Mouse (Mus musculus) erythroblast, adult 5-6 weeks (primary cell): ENCODE measurements around the gene Asic1. TPM values are rescaled to one million over a fixed set of nuclear protein-coding genes. Genes with fewer than 3 reads are reported as not detected.
A peak's percentile ranks its signal among the peaks of the same experiment; 100 is the strongest.

Experiments used
- ATAC-seq: replicated peaks from 2 replicates; pipeline ENCODE4 v1.8.0; 2016; ENCODE audit warnings: moderate number of reproducible peaks, mild to moderate bottlenecking, moderate TSS enrichment, inconsistent platforms; ENCODE audit not compliant: poor library complexity, low FRiP score, severe bottlenecking
- total RNA-seq, 2 experiments: library from RNA; stranded (forward) in 1 of 2; stranded (reverse) in 1 of 2; fragments of 150-400 nt in 1 of 2; fragments of 200-764, 138-1000 nt in 1 of 2; gene quantifications; 2 replicates each; pipeline versions ENCODE4 v1.2.3 to v1.2.4; 2015 to 2017; ENCODE audit warnings: low replicate concordance in 2 of 2

The Asic1 gene
- not detected in 2 replicates for total RNA-seq (2015; ENCODE audit: low replicate concordance)
- not detected in 2 replicates for total RNA-seq (2017; ENCODE audit: low replicate concordance)

DNA sequence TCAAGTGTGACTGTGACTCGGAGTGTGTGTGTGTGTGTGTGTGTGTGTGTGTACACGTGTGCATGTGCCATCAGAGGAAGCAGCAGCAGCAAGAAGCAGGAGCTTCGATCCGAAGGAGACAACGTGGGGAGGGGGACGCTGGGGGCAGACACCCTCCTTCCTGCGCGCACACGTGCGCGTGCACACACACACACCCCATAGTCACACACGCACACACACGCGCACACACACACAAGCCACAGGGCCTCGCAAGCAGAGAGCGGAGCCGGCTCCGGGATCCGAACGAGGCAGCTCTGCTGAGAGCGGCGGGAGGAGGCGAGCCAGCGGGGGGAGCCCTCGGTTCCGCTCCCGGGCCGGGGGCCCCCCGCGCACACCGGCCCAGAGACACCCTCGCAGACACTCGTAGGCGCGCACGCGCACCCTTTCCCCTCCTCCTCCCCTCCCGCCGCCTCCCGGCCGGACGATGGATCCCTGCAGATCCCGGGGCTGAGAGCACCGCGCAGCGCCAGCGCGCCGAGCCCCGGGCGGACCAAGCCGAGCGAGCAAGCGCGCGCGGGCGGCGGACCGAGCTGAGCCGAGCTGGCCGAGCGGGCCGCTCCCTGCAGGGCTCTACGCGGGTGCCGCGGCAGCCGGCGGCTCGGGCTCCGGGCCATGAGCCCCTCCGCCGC is at the start of gene Asic1:
Gene Asic1 (plus strand): TSS at position 215 of the 668 bp plus-strand sequence.
- ATAC-seq, result no peak

DNA sequence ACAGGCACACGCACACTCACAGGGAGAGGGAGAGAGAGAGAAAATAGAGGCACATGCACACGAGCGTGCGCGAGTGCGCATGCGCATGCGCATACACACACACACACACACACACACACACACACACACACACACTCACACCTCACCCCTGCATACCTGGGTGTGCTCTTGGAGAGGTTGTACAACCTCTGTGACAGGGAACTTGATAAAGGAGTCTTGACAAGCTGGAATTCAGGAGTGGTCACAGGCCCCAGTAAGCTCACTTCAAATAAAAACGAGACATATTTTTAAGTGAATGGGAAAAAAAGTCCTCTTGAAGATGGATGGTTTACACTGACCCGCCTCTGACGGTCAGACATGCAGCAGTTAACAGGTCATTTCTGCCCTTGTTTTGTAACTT is 48.1 kb upstream of the Asic1 start:
- no peak for ATAC-seq

DNA sequence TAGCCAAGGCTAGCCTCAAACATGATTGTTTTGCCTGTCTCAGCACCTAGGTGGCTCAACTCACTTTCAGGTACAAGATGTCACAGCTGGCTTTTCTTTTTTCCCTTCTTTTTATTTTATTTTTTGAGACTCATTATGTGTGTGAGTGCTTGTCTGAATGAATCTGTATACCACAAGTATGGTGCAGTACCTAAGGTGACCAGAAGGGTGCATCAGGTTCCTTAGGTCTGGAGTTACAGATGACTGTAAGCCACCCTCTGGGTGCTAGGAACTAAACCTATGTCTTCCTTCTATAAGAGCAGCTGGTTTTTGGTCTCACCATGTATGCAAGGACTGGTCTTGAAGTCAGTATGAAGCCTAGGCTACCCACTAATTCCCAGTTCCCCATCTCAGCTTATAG is 38.5 kb upstream of the Asic1 start:
- peak; percentile 77 for ATAC-seq

DNA sequence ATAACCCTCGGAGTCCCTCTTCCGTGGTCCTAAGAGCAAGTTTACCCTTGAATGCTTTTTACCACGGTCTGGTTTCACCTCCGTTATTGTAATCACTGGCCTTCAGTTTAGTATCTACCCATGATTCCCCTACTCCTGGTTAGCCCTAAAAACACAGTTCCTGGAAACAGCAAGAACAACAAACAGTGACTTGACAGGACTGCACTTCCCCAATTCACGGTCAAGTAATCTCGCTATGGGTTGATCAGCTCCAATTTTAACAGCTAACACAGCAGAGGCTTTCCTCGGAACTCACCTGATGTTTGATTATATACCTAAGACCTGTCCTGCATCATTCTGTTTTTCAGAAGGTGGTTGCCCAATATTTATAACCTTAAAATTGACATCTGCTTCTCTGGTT is 35.5 kb upstream of the Asic1 start:
- no peak for ATAC-seq

DNA sequence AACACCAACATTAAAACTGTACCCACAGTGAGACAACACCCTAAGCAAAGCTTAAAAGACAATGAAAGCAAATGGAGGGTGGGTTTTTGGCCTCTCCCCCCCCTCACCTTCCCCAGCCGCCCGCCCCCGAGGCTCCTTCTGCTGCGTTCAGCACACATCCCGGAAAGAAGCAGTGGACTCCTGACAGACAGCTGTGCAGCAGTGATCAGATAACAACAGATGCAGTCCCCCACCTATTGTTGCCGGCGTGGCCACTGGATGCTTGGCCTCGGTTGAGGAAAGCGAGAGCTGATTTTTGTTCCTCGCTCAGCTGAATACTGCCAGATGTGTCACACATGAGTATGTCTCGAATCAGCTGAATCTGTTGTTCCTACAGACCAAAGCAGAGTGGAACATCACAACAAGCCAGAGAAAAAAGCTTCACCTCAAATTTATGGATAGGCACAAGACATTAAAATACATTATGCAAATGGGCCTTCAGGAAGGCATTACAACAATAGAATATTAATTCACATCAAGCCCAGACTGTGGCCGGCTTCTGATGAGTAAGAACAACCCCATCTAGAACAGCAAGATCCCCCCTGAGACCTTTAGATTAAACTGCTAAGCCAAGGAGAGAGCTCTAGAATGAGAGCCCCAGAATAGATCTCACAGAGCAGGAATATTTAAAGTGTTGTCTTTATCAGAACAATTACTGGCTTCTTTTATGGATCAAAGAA is 32.6 kb upstream of the Asic1 start:
- ATAC-seq, result no peak

DNA sequence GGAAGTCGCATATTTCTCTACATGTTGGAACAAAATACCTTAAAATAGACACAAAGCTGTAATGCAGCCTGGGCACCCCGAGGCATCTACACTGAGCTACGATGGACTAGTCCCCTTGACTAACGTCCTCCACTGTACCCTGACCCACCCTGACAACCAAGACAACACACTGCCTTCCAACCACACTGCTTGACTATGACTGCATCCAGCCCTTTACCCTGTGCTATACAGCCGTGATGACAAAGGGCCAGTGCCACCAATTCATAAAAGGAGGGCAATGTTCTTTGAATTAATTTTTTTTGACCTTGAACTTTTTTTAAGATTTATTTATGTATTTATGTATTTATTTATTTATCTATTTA is 32.1 kb upstream of the Asic1 start:
- no peak for ATAC-seq

DNA sequence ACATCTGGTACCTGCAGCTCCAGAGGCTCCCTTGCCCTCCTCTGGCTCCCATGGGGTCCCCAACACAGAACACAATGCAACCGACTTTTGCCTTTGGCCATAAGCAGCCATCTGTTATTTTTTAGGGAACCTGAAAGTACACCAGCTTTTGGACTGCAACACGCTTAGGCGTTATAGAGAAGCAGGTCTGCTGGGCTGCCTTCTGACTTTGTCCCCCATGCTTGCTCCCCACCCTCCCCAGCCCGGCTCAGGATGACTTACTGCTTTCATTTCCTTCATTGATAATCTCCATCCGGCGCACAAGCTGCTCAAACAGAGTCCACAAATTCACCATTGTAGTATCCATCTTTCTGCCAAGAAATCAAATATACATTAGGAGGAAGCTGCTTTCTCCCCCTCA is 27.5 kb upstream of the Asic1 start:
- ATAC-seq, result no peak

DNA sequence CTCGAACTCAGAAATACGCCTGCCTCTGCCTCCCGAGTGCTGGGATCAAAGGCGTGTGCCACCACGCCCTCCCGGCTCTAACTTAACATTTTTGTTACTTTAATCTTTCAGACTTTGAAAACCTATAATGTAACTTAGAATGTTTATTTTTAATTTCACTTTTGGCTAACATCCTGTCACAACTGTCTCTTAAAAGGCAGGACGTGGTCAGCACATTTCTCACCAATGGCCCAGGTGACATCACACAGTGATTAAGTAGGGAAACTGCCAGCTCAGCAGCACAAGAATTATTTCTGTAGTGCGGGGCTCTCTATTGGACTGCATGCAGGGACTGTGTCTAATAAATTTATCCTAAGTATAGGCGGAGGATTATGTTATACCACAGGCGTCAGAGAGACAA is 26.3 kb upstream of the Asic1 start:
- ATAC-seq, result no peak

DNA sequence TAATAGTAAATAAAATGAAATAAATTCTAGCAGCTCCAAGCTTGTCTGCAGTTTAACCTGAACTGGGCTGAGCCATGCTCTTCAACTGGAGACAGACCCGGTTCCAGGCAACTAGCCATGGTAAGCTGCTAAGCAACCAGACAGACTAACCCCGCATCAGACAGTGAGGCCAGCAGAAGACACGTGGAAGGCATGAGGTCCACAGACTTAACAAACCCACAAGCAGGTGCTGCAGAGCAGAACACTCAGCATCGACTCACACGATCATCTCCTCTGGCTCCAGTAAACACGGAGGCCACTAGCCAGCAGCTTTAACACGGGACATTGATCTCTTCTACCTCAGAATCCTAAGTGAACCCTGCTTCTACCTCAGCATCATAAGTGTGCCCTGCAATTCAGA is 25.4 kb upstream of the Asic1 start:
- ATAC-seq, result no peak

DNA sequence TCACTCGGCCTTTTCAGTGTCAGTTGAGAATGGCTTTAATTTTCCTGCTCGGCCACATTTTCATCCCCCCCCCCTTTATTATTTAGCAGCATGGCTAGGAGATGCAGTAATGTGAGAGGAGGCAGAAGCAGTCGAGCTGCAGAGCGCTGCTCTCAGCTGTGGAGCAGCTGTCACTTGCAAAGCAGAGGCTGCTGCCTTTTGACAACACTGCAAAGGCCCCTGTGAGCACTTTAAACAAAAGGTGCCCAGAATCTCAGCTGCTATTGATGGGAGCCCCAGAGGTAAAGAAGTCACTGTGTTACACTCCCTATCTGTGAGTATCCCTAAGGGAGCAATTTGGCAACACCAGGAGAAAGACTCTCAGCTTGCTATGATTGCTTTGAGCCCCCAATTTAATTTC is 21.8 kb upstream of the Asic1 start:
- no peak for ATAC-seq

DNA sequence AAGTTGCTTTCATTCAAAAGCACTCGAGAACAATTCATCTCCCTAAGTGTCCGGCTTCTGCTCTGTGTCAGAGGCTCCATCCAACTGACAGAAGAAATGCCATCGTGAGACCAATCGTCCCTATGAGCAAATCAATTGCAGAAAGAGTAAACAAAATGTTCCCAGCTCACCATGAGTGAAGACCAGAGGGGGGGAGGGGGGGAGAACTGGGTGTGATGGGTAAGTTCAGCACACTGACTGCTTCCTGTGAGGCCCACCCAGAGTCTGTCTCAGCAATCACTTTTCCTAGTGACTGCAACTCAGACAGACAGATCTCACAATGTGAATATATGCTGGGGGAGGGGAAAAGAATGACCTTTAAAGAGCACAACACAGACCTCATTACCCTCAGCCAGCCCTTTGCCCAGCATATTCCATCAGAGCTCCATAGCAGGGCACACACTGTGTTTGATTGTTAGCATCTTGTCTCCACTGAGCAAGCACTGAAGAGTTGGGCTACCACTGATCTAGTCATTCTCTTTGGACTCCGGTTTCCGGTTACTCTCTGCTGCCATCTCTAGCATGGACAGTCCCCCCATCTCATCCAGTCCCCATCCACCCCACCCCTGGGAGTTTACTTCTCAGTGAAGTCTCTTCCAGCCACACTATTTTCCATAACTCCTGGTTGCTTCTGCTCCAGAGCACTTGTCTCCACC is 21.0 kb upstream of the Asic1 start:
- ATAC-seq, result no peak

DNA sequence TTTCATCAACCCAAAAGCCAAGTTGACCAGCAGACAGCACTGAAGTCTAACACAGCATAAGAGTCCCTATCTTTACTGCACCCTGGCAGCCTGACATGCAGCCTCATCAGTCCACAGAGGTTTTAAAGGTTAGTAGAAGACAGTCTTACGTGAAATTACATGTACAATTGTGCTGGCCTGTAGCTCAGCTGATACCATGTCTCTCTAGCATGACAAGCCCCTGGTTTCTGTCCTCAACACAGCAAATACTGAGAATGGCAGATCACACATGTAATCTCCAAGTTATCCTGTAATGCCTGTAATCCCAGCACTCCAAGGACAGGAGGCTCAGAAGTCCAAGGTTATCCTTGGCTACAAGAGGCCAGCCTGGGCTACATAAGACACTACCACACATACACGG is 19.9 kb upstream of the Asic1 start:
- ATAC-seq, result peak; percentile 32

DNA sequence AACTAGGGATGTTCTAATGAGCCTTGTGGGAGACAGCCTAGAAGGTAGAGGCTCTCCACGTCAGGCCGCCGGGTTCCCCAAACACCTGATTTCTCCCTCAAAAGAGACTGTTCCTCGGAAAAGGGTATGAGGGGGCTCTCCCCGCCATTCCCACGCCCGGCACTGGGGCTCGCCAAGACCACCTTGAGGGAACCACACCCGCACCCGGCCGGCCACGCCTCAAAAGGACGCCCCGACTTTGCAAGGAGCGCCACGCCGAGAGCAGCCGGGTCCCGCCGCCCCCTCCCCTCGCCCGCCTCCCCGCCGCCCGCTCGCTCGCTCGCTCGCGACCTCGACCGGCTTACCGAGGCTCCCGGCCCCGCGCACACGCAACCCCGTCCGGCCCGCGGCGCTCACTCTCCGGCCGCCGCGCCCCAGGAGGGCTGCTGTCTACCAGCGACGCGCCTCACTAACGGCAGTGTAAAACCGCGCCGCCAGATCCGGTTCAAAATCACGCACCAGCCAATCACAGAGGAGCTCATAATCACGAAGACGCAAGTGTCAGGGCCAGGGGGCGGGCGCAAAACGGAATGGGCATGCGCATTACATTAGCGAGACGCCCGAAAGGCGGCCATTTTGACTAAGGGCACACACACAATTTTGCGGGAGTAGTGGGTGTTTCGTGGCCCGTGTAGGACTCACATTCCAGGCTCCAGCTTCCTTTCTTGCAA is 18.9 kb upstream of the Asic1 start, which contains the start of gene Racgap1:
Gene Racgap1 (minus strand): TSS at position 494 of the 710 bp plus-strand sequence.
- ATAC-seq, result peak; percentile 95

DNA sequence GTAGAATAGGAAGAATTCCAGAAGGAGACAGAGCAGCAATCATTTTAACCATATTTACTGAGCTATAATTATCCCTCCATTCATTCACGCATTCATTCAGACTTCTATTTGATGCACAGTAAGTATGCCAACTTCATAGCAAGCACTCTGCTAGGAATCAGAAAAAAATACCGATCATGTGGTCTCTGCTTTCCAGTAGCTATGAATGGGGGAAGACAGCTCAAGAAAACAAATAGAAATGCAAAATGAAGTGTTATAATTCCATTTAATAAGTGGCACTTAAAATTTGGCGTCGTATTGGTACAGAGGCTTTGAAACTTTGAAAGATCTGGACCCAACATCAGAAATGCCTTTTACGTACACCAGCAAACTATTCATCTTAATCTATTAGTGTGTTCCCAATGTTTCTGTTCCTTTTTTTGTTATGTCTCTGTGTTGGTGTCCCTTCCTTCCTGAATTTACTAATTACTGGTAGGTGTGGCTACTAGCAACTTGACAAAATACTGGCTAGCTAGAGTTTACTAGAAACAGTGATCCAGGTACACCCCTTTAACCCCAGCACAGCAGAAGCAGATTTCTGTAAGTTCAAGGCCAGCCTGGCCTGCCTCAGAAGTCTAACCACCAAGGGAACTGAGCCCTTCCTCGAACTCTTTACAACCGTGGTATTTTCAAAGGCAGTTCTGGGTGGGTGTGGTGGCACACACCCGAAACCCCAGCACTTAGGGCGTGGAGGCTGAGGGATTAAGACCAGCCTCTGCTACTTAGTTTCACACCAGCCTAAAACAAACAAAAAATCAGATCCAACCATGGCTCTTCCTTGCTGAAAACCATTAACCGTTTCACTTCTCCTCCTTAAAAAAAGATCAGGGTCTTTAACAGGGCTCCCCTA is 17.9 kb upstream of the Asic1 start:
- peak; percentile 51; the same call in 1 of the 2 replicates for ATAC-seq

DNA sequence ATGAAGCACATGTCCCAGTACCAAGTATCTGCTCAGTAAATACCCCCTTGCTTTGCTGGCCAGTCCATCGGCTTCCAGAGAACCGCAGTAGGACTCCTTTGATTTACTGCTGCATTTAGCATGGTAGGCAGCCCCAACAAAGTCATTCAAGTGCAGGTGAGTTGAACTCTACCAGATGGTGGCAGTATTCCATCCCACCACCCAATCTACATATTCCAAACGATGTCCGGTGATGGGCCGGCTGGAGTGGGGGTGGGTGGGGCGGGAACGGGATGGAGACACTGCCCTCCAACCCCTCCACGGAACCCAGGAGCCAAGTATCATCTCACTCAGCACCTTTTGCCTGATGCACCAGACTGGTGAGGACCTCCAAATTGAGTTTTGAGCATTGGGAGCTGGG is 16.9 kb upstream of the Asic1 start:
- ATAC-seq, result no peak

DNA sequence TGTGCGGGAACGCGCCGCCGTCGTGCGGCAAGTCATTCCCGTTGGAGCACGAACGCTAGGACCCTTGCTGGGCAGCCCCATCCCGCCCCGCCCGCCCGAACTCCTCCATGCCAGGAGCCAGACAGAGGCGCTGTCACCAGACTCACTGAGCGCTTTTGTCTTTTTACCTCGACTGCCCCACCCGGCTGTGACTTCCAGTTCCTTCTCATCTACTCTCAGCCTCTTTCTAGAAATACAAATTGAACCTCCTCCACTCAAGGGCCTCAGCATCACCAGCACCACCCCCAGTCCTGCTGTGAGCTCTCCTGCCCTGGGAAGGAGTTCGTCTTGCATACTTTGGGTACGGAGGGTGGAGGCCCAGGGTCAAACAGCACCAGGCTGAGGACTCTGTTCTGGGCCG is 16.3 kb upstream of the Asic1 start:
- no peak for ATAC-seq

DNA sequence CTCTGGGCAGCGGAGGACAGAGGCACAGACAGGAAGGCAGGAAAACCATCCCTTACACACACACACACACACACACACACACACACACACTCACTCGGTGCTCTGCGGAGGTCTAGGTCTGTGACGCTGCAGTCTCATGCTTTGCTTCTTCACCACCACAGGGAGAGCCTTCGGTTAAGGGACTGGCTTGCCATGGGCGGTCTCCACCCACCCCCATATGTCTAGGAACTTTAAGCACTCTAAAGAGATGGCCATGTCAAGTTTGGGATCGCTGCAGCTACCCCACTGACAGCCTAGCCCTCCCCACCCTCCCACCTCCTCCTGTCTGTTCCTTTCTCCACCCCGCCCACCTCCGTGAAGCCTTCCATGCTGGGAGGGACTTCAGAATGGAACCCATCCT is 14.2 kb upstream of the Asic1 start:
- ATAC-seq, result no peak

DNA sequence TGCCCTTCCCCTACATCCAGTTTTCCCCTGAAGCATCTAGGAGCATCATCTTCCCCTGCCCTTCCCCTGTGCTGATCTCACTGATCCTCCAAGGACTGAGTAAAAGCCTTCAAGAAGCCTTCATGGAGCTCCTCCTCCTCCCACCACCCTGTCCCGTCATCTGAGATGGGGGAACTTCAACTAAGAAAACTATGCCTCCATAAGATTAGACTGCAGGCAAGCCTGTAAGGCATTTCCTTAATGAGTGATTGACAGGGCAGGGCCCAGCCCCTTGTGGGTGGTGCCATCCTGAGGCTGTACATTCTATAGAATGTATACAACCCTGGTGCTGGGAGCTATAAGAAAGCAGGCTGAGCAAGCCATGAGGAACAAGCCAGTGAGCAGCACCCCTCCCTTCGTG is 11.7 kb upstream of the Asic1 start:
- ATAC-seq, result no peak

DNA sequence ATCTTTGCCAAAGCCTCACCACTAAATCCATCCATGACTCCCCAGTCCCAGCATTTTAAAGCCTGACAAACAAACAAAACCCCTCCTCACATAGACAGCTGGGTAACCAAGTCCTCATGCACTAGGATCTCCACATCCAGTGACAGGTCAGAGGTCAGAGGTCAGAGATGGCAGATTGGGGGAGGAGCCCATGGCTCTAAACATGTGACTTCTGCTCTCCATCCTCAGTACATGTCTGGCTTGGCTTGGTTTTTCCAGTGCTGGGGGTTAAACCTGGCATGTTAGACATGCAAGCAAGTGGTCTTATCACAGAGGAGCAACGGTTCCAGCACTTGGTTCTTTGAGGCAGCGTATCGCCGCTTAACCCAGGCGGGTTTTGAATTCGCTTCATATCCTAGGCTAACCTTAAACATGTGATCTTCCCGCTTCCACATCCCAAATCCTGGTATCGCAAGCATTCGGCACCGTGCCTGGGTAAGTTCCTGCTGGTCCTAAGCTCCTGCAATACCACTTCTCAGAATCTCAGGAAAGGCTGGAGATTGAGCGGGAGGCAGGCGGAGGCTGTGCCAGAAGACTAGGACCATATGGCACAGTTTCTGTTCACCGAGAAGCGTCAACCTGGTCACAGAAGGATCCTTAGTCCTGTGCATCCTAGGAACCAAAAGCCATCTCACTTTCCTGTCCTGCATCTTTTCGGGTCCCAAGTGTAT is 8.9 kb upstream of the Asic1 start:
- ATAC-seq, result no peak
